Mouse (Mus musculus): ENCODE data around the gene Olfr92. TPM values are rescaled to one million over a fixed set of nuclear protein-coding genes. Genes with fewer than 3 reads are reported as not detected.
"Not testable (repeated sequence)": the region's sequence is repeated elsewhere in the genome, so short reads cannot be mapped to it uniquely, and the experiment has no call there.

Olfr92 gene
- not detected for total RNA-seq (2021)
- long read RNA-seq, experiment 1, result 0 reads
- long read RNA-seq, experiment 2, result 0 reads

- DNase-seq, result no peak
These were observed at the start of gene Olfr92 for GRCm38 (mm10) chr17:37119988-37120387. Olfr92 (minus strand) TSS chr17:37120088.

- no peak for DNase-seq
These were observed 41.5 kb upstream of the Olfr92 start, which contains the start of gene Olfr93 for GRCm38 (mm10) chr17:37161394-37161793. Olfr93 (minus strand) TSS chr17:37161494.

- not testable (repeated sequence) for DNase-seq
These were observed 11.5 kb upstream of the Olfr92 start for GRCm38 (mm10) chr17:37131366-37131765.

- DNase-seq, result no peak
These were observed 21.7 kb downstream of the Olfr92 start, which contains the start of gene Olfr91 for GRCm38 (mm10) chr17:37098178-37098577. Olfr91 (minus strand) TSS chr17:37098278.

GRCm38 (mm10) chr17:37093289-37093688 is 26.6 kb downstream of the Olfr92 start:
- no peak for DNase-seq

GRCm38 (mm10) chr17:37092198-37092597 is 27.7 kb downstream of the Olfr92 start:
- no peak for DNase-seq

GRCm38 (mm10) chr17:37088399-37088798 is 31.5 kb downstream of the Olfr92 start, which contains the start of gene Olfr90:
Olfr90 (minus strand) TSS chr17:37088499.
- DNase-seq, result no peak

- no peak for DNase-seq
These were observed 34.3 kb downstream of the Olfr92 start for GRCm38 (mm10) chr17:37085545-37085944.

- DNase-seq, result no peak
These were observed 35.3 kb downstream of the Olfr92 start for GRCm38 (mm10) chr17:37084632-37085031.

- DNase-seq, result peak; percentile 50 to 57
These were observed 36.6 kb downstream of the Olfr92 start for GRCm38 (mm10) chr17:37083327-37083726.

- no peak for DNase-seq
These were observed 38.2 kb downstream of the Olfr92 start for GRCm38 (mm10) chr17:37081659-37082058.

- no peak for DNase-seq
These were observed 39.8 kb downstream of the Olfr92 start for GRCm38 (mm10) chr17:37080119-37080518.

GRCm38 (mm10) chr17:37078990-37079389 is 40.9 kb downstream of the Olfr92 start:
- no peak for DNase-seq

- DNase-seq, result no peak
These were observed 41.7 kb downstream of the Olfr92 start for GRCm38 (mm10) chr17:37078193-37078592.

GRCm38 (mm10) chr17:37075766-37076165 is 44.1 kb downstream of the Olfr92 start:
- no peak for DNase-seq

- no peak for DNase-seq
These were observed 44.7 kb downstream of the Olfr92 start for GRCm38 (mm10) chr17:37075181-37075580.

GRCm38 (mm10) chr17:37072730-37073276 is 47.1 kb downstream of the Olfr92 start:
- no peak for DNase-seq

GRCm38 (mm10) chr17:37072080-37072729 is 47.7 kb downstream of the Olfr92 start:
- no peak for DNase-seq

GRCm38 (mm10) chr17:37070121-37070520 is 49.8 kb downstream of the Olfr92 start:
- DNase-seq, result no peak

- DNase-seq, result no peak
These were observed 52.0 kb downstream of the Olfr92 start for GRCm38 (mm10) chr17:37067861-37068260.

GRCm38 (mm10) chr17:37065993-37066392 is 53.9 kb downstream of the Olfr92 start:
- no peak for DNase-seq

- DNase-seq, result no peak
These were observed 56.0 kb downstream of the Olfr92 start for GRCm38 (mm10) chr17:37063686-37064495.

GRCm38 (mm10) chr17:37063063-37063462 is 56.8 kb downstream of the Olfr92 start:
- DNase-seq, result no peak
